Mouse (Mus musculus): ENCODE measurements at regions not wholly inside any gene's neighbourhood (a gene's known extent, or its start where the extent isn't known, plus 50 kb on each side); places are given as distances from the start of the nearest gene placed in this dataset.

- intact Hi-C loops (cut with DNase I): no loop called here
- DNase-seq: no peak
These were observed 122.8 kb upstream of the Peli1 start for GRCm38 (mm10) chr11:20968341-20968740.

- DNase-seq: no peak
These were observed 118.0 kb upstream of the Peli1 start for GRCm38 (mm10) chr11:20973141-20973540.

GRCm38 (mm10) chr11:20981588-20981987 lies 109.5 kb upstream of the Peli1 start:
- intact Hi-C loops (cut with DNase I): no loop called here
- no peak for DNase-seq

More at GRCm38 (mm10) chr11:20973141-20973540, 118.0 kb upstream of the Peli1 start:
- intact Hi-C loops (cut with DNase I): no loop called here

GRCm38 (mm10) chr11:20982010-20982409 lies 109.1 kb upstream of the Peli1 start:
- intact Hi-C loops (cut with DNase I): no loop called here
- DNase-seq: no peak

- DNase-seq: no peak
- intact Hi-C loops (cut with DNase I): no loop called here
These were observed 108.6 kb upstream of the Peli1 start for GRCm38 (mm10) chr11:20982500-20982899.

GRCm38 (mm10) chr11:20985069-20985759 lies 105.9 kb upstream of the Peli1 start:
- intact Hi-C loops (cut with DNase I): no loop called here
- no peak for DNase-seq

DNA sequence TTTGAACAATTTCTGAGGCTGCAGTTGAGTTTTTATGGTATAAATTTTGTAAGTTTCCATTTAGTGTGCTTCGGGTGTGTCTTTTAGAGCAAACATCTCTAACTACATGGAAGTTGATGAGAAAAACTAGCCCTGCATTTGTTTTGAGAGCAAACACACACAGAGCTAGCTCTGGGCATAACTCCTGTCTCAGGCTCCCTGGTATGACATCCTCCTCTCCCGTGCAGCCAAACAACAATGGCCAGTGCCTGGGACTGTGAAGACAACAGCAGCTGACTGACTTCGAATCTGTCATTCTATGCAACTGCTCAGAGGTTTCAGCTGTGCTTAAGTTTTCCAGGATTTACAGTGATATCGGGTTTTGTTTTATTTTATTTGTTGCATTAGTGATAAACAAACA lies 105.3 kb upstream of the Peli1 start:
- DNase-seq: no peak
- intact Hi-C loops (cut with DNase I): no loop called here

DNA sequence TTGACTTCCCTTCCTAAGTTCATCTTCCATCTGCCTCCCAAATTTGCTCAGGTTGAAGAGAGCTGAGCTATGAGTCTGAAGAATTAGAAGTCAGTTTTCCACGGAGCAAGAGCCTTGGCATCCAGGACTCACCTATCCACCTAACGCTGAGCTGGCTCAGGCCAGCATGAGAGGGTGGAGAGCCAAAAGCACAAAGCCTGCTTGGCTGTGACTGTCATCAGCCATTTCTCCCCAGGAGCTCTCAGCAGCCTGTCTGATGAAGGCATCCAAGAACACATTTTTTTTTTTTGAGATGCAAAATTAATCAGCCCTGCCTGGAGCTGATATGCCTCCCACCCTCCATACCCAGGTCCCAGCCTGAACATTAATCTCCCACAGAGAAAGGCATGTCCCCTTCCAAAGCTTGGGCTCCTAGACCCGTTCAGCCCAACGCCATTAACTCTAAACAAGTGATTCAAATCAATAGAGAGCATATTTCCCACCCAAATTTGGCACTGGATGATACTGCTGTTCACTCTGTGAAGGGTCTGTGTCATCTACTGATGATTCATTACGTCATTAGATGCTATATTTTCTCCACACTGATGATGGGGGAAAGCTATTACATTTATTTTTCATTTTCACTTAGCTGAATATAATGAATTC lies 103.8 kb upstream of the Peli1 start:
- intact Hi-C loops (cut with DNase I): no loop called here
- DNase-seq: no peak

GRCm38 (mm10) chr11:20987841-20988251 lies 103.2 kb upstream of the Peli1 start:
- intact Hi-C loops (cut with DNase I): no loop called here
- no peak for DNase-seq

DNA sequence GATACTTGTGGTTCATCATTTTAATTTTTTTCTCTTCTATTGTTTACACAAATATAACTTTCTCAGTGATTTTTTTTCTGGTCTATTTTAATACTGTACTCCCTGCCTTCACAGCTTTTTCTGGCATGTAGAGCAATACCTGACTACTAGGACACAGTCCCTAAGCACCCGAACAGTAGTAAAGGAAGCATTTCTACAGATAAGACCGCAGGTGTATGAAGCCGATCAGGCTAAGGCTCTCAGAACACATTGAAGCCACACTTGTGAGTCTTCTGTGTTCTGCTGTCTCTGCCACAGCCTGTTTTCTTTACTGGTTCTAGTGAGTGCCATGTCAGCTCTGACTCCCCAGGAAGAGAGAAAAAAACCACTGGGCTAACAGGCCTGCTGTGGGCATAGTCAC lies 102.2 kb upstream of the Peli1 start:
- DNase-seq: no peak
- intact Hi-C loops (cut with DNase I): no loop called here

- DNase-seq: no peak
These were observed 97.5 kb upstream of the Peli1 start for GRCm38 (mm10) chr11:20993580-20993979.

DNA sequence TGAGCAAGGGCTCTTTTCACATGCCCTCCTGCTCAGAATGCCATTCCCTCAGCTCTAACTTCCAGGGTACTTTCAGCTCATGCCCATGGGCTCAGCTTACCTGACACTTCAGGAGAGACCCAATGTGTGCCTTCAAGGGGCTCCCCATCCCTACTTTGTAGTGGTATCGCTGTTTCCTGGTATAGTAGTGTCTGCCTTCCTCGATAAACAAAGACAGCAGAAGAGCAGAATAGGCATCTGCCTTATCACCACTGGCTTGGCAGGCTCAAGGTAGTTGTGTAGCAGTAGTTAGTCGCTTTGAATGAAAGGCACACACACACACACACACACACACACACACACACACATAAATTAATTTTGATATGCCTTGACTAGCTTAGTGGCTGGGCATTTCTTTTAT lies 89.7 kb upstream of the Peli1 start:
- no peak for DNase-seq
- intact Hi-C loops (cut with DNase I): no loop called here

More at GRCm38 (mm10) chr11:20993580-20993979, 97.5 kb upstream of the Peli1 start:
- intact Hi-C loops (cut with DNase I): no loop called here

DNA sequence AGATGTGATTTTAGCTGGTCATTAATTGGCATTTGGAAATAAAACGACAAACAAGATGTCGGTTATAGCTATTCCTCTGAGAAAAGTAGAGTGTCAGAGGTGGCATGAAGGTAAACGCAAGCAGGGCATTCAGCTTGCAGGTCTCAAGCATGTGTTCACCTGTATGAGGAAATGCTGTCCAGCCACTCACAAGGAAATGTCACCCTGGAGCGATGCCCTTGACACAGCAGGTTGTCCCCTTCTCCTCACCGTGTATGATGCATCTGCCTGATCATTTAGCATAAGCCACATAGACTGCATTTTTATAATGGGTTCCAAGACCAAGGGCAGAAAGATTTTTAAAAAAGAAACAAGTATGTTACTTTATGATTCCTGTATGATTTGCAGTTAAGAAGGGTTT lies 83.9 kb upstream of the Peli1 start:
- no peak for DNase-seq
- intact Hi-C loops (cut with DNase I): no loop called here

DNA sequence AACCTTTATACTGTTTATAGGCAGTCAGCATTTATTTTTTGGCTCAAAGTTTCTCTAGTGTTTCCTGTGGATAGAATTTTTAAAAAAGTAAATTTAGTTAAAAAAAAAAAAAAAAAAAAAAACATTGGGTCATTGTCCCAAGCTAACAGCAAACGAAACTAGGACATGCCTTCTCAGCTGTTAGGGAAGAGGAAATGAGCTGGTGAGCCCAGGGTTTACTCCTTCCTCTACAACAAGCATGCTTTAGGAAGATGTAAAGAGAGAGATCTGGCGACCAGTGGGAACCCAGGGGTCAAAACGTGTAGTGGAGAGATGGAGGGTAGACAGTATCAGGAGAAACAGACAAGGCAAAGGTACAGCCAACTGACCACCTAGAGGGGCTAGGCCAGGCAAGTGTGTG lies 81.6 kb upstream of the Peli1 start:
- intact Hi-C loops (cut with DNase I): no loop called here
- DNase-seq: no peak

DNA sequence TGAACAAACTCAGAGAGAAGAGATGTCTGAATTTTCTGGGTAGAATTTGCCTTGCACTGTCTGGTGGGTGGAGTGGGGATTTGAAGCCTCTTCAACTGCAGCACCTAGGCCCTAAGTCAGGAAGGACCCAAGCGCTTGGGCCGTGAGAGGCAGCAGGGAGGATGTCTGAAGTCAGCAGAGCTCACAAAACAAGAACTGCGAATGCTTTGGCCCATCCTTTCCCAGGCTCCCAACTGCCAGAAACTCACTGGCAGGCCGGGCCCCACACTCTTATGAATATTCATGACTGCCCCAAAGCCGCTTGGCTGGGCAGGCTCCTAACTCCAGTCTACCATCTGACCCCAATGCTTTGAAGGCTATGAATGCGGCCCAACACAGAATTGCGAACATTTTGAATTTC lies 80.2 kb upstream of the Peli1 start:
- intact Hi-C loops (cut with DNase I): no loop called here
- no peak for DNase-seq

DNA sequence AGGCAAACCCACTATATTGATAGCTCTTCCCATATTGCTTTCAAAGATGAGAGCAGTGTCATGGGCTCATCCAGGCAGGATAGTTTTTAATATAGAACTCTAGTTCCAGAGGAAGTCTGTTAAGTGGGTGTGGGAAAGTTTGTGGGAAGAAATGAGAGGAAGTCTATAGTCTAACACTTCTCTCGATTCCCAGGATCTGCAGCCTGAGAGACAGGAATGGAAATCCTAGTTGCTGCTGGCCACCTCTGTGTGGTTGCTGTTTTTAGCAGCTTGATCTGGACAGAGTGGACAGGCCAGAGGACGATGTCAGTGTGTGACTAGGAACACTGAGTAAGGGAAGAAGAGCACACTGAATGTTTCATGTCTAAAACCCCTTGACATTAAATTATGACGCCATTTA lies 76.8 kb upstream of the Peli1 start:
- peak in 1 of 2 experiments; percentile 16 for DNase-seq
- intact Hi-C loops (cut with DNase I): no loop called here

DNA sequence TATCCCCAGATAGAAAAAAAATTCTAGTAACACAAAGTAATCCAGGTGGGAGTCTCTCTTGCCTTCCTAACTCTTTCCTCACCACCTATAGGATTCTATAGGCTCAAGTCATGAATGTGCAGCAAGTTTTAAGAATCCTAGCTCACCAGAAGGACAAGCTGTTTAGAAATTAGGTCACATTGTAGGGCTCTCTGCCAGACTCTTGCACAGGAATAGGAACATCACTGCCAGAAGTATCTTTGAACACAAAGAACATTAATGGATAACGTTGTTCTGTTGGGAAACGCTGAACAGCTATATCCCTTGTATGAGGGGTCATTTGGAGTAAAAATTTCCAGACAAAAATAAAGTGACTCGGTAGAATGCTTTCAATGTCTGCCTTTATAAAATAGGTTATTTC lies 75.6 kb upstream of the Peli1 start:
- DNase-seq: peak; percentile 34 to 50
- intact Hi-C loops (cut with DNase I): loop anchor here (5.0 kb wide), 1 partner anchor 98 kb away; no protein-coding TSS in a partner anchor

GRCm38 (mm10) chr11:21016133-21016746 lies 74.9 kb upstream of the Peli1 start:
- intact Hi-C loops (cut with DNase I): loop anchor here (5.0 kb wide), 1 partner anchor 99 kb away; no protein-coding TSS in a partner anchor
- peak in 1 of 2 experiments; percentile 19 for DNase-seq

DNA sequence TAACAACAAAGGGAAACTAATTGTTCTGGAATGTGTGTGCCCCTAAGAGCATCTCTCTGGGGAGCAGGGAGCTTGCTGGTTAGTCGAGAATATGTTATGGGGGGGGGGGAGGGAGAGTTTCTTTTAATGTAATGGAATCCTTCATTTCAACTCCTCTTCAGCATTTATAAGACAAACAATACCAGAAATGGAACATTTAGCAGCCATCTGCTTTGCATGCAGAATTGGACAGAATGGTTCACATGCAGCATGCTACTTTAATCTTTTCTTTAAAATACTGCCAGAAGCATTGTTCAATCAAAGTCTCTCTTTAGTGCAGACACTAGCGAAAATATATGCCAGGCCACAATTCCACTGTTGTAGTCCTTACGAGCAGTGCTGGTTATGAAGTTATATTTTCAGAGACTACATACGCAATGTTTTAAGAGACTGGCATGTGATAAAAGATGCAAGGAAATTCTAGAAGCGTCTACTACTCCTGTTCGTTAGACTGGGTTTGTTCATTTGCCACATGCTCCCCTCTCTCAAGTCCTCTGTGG lies 74.2 kb upstream of the Peli1 start:
- DNase-seq: no peak
- intact Hi-C loops (cut with DNase I): loop anchor here (5.0 kb wide), 1 partner anchor 100 kb away; no protein-coding TSS in a partner anchor

DNA sequence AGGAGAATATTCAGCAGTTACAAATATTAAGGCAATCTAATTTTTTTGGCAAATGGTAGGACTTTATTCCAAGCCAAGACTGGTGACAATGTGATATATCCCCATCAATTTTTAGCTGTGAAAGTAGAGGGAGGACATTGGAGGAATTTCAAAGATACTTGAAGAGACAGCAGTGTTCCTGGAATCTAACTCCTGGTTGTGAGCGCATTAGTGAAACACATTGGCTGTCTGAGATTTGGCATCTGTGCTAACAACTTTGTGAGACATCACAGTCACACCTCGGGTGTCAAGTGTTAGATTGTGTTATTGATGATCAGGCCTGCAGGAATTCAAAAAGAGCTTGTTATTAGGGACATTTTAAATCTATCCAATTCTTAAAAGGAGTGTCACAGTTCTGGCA lies 71.3 kb upstream of the Peli1 start:
- no peak for DNase-seq
- intact Hi-C loops (cut with DNase I): loop anchor here (5.0 kb wide), 1 partner anchor 103 kb away; no protein-coding TSS in a partner anchor

DNA sequence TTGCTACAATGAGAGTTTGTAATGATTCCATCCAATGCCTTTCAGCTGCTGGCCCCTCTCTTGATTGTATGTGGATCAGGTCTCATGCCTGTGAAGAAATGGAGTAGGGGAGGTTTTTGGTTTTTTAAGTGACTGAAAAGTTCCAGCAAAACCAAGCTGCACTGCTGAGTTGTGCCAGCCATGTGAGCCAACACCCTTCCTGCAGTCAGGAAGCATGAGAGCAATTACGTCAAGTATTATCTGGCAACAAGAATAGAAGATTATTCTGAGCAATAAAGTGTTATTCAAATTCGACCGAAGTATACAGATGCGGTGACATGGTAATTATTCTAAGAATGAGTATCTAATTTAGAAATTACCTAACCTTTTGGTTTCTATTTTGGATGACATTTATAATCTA lies 67.0 kb upstream of the Peli1 start:
- intact Hi-C loops (cut with DNase I): no loop called here
- DNase-seq: no peak

Data from heart, postnatal 14 days (tissue).